Mouse (Mus musculus): ENCODE data around the gene Srbd1. TPM values are rescaled to one million over a fixed set of nuclear protein-coding genes. Genes with fewer than 3 reads are reported as not detected.

Gene Srbd1
- total RNA-seq, 2 experiments from 2014 or later = 28.4 to 30.1 TPM

GRCm38 (mm10) chr17:85989058-85989769, 155.8 kb downstream of the Srbd1 start:
- ATAC-seq (replicated peaks; ENCODE audit: poor library complexity, severe bottlenecking) = no peak

GRCm38 (mm10) chr17:85987531-85987930, 157.4 kb downstream of the Srbd1 start:
- ATAC-seq (replicated peaks; ENCODE audit: poor library complexity, severe bottlenecking) = no peak

GRCm38 (mm10) chr17:85986624-85987023, 158.4 kb downstream of the Srbd1 start:
- no peak for ATAC-seq (replicated peaks; ENCODE audit: poor library complexity, severe bottlenecking)

GRCm38 (mm10) chr17:85986181-85986580, 158.8 kb downstream of the Srbd1 start:
- no peak for ATAC-seq (replicated peaks; ENCODE audit: poor library complexity, severe bottlenecking)

GRCm38 (mm10) chr17:85985131-85985530, 159.8 kb downstream of the Srbd1 start:
- ATAC-seq (replicated peaks; ENCODE audit: poor library complexity, severe bottlenecking) = no peak

- ATAC-seq (replicated peaks; ENCODE audit: poor library complexity, severe bottlenecking) = no peak
Observed at GRCm38 (mm10) chr17:85982271-85982670, 162.7 kb downstream of the Srbd1 start.

- ATAC-seq (replicated peaks; ENCODE audit: poor library complexity, severe bottlenecking) = no peak
Observed at GRCm38 (mm10) chr17:85981869-85982268, 163.1 kb downstream of the Srbd1 start.

- ATAC-seq (replicated peaks; ENCODE audit: poor library complexity, severe bottlenecking) = no peak
Observed at GRCm38 (mm10) chr17:85978876-85979275, 166.1 kb downstream of the Srbd1 start.

- no peak for ATAC-seq (replicated peaks; ENCODE audit: poor library complexity, severe bottlenecking)
Observed at GRCm38 (mm10) chr17:85975077-85975476, 169.9 kb downstream of the Srbd1 start.

GRCm38 (mm10) chr17:85974591-85974990, 170.4 kb downstream of the Srbd1 start:
- ATAC-seq (replicated peaks; ENCODE audit: poor library complexity, severe bottlenecking) = no peak

GRCm38 (mm10) chr17:85971120-85971519, 173.9 kb downstream of the Srbd1 start:
- ATAC-seq (replicated peaks; ENCODE audit: poor library complexity, severe bottlenecking) = no peak

- ATAC-seq (replicated peaks; ENCODE audit: poor library complexity, severe bottlenecking) = no peak
Observed at GRCm38 (mm10) chr17:85961653-85962052, 183.3 kb downstream of the Srbd1 start.

GRCm38 (mm10) chr17:85951771-85952170, 193.2 kb downstream of the Srbd1 start:
- no peak for ATAC-seq (replicated peaks; ENCODE audit: poor library complexity, severe bottlenecking)

GRCm38 (mm10) chr17:85949919-85950505, 195.0 kb downstream of the Srbd1 start:
- ATAC-seq (replicated peaks; ENCODE audit: poor library complexity, severe bottlenecking) = no peak

GRCm38 (mm10) chr17:85948911-85949909, 195.8 kb downstream of the Srbd1 start:
- ATAC-seq (replicated peaks; ENCODE audit: poor library complexity, severe bottlenecking) = no peak

- ATAC-seq (replicated peaks; ENCODE audit: poor library complexity, severe bottlenecking) = no peak
Observed at GRCm38 (mm10) chr17:85944726-85945125, 200.2 kb downstream of the Srbd1 start.

- ATAC-seq (replicated peaks; ENCODE audit: poor library complexity, severe bottlenecking) = no peak
Observed at GRCm38 (mm10) chr17:85943994-85944640, 200.9 kb downstream of the Srbd1 start.

- no peak for ATAC-seq (replicated peaks; ENCODE audit: poor library complexity, severe bottlenecking)
Observed at GRCm38 (mm10) chr17:85943551-85943981, 201.4 kb downstream of the Srbd1 start.

- ATAC-seq (replicated peaks; ENCODE audit: poor library complexity, severe bottlenecking) = no peak
Observed at GRCm38 (mm10) chr17:85943071-85943470, 201.9 kb downstream of the Srbd1 start.

GRCm38 (mm10) chr17:85942123-85942522, 202.9 kb downstream of the Srbd1 start:
- peak; percentile 93 for ATAC-seq (replicated peaks; ENCODE audit: poor library complexity, severe bottlenecking)

Data from granulocyte monocyte progenitor cell, adult 5-6 weeks (primary cell).